Mouse (Mus musculus) erythroblast, embryonic 14.5 days (primary cell): ENCODE results near the gene Tomm22. TPM values are rescaled to one million over a fixed set of nuclear protein-coding genes. Genes with fewer than 3 reads are reported as not detected.
"Not testable (repeated sequence)": the region's sequence is repeated elsewhere in the genome, so short reads cannot be mapped to it uniquely, and the experiment has no call there.

Source experiments
- H3K27me3 ChIP-seq: 2 replicates; pipeline ENCODE4 v1.6.1; 2012; ENCODE audit warnings: inconsistent platforms; ENCODE audit not compliant: control insufficient read depth
- H3K36me3 ChIP-seq: 2 replicates; pipeline ENCODE4 v1.6.1; 2012; ENCODE audit warnings: mild to moderate bottlenecking, inconsistent platforms; ENCODE audit not compliant: control insufficient read depth
- H3K4me1 ChIP-seq: 2 replicates; pipeline ENCODE4 v1.6.1; 2012; ENCODE audit warnings: inconsistent platforms; ENCODE audit not compliant: control insufficient read depth
- H3K4me3 ChIP-seq: replicated peaks from 2 replicates; pipeline ENCODE3; 2012; ENCODE audit warnings: moderate library complexity, mild to moderate bottlenecking, inconsistent platforms
- H3K9me3 ChIP-seq: 2 replicates; pipeline ENCODE4 v1.6.1; 2012; ENCODE audit warnings: low read length, inconsistent platforms, mixed read lengths; ENCODE audit not compliant: control insufficient read depth
- GATA1 ChIP-seq: IDR thresholded peaks from 2 replicates; pipeline ENCODE4 v1.6.1; 2012; ENCODE audit warnings: low read length, inconsistent platforms, mixed read lengths
- TAL1 ChIP-seq: IDR thresholded peaks from 3 replicates; pipeline ENCODE4 v1.6.1; 2012; ENCODE audit warnings: low read length, inconsistent platforms, mixed read lengths
- polyA plus RNA-seq: library from polyadenylated mRNA; stranded (reverse); fragments of >175 nt; gene quantifications from 2 replicates; pipeline ENCODE4 v1.2.3, GENCODE M21; 2012

Gene Tomm22
- polyA plus RNA-seq, 1 experiment, result 13.5 TPM

DNA sequence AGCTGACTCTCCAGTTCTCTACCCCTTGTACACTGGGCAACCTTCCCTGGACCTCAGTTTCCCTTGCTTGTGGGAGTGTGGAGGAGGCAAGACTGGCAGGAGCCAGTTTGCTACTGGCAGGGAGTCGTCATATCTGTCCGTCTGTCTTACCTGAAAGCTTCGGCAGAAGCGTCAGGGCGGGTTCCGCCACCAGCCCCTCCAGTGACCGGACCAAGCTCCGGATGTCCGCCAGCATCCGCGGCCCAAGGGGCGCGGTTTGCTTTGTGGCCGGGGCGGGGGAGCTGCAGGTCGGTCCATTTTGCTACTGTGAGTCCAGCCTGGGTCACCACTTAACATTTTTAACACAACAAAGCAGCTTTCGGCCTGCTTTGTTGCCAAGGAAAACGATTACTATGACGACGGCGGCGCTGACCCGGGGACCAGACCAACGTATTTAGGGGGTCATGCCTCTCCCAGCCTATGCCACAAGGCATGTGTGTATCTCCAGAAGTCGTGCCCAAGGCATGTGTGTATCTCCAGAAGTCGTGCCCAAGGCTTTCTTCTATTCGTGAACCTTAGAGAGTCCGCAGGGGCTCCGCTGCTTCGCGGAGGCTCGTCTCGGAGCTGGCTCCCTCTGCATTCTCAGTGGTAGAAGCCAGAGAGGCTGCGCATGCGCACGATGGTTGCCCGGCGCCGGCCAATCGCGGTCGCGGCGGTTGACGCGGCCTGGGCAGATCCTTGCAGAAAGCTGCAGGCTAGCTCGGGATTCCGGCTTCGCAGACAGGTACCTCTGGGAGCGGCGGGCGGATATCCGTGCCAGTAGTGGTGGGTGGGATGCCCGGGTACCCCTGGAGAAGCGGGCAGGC lies 11.9 kb upstream of the Tomm22 start, which contains the start of the genes Fam227a and Cby1:
Gene Fam227a (minus strand): TSS at position 426 of the 845 bp plus-strand sequence.
Gene Cby1 (plus strand): TSS at position 669 of the 845 bp plus-strand sequence.
- Histone ChIP-seq H3K9me3 (peaks cover 4% of the 10 kb centered on the region), H3K4me1 (peaks cover 30% of the 10 kb centered on the region), H3K4me3 (peak within 1 kb of the TSS; percentile 83), H3K27me3 (no peaks in the 10 kb centered on the region), H3K36me3 (peaks cover 17% of the 10 kb centered on the region)
- TF ChIP-seq TAL1, result no peak
- no peak for TF ChIP-seq GATA1

GRCm38 (mm10) chr15:79661852-79662251 lies 8.8 kb upstream of the Tomm22 start:
- H3K36me3 ChIP-seq, result peaks cover 33% of the 10 kb centered on the region
- no peaks in the 10 kb centered on the region for H3K27me3 ChIP-seq
- no peak overlapping the region for H3K4me3 ChIP-seq
- TF ChIP-seq GATA1 (no peak), TAL1 (no peak)
- peaks cover 4% of the 10 kb centered on the region for H3K9me3 ChIP-seq
- peaks cover 30% of the 10 kb centered on the region for H3K4me1 ChIP-seq

GRCm38 (mm10) chr15:79664666-79665065 lies 6.0 kb upstream of the Tomm22 start:
- no peaks in the 10 kb centered on the region for H3K27me3 ChIP-seq
- peaks cover 42% of the 10 kb centered on the region for H3K36me3 ChIP-seq
- no peak overlapping the region for H3K4me3 ChIP-seq
- H3K4me1 ChIP-seq, result peaks cover 11% of the 10 kb centered on the region
- TF ChIP-seq TAL1 (no peak), GATA1 (no peak)
- H3K9me3 ChIP-seq, result peaks cover 4% of the 10 kb centered on the region

GRCm38 (mm10) chr15:79669195-79669594 lies 1.5 kb upstream of the Tomm22 start:
- H3K36me3 ChIP-seq, result peaks cover 50% of the 10 kb centered on the region
- no peak overlapping the region for H3K4me3 ChIP-seq

GRCm38 (mm10) chr15:79670972-79671299 lies 275 bp downstream of the Tomm22 start:
- no peaks in the 10 kb centered on the region for H3K9me3 ChIP-seq
- H3K4me3 ChIP-seq, result peak overlapping the region; percentile 89
- H3K4me1 ChIP-seq, result peaks cover 25% of the 10 kb centered on the region
- no peaks in the 10 kb centered on the region for H3K27me3 ChIP-seq
- H3K36me3 ChIP-seq, result peaks cover 60% of the 10 kb centered on the region
- TF ChIP-seq GATA1 (no peak), TAL1 (no peak)

More at GRCm38 (mm10) chr15:79669195-79669594, 1.5 kb upstream of the Tomm22 start:
- no peaks in the 10 kb centered on the region for H3K9me3 ChIP-seq
- H3K27me3 ChIP-seq, result no peaks in the 10 kb centered on the region
- peaks cover 22% of the 10 kb centered on the region for H3K4me1 ChIP-seq
- no peak for TF ChIP-seq GATA1
- TF ChIP-seq TAL1, result no peak

- Histone ChIP-seq H3K4me3 (peak overlapping the region; percentile 89), H3K36me3 (peaks cover 61% of the 10 kb centered on the region), H3K4me1 (peaks cover 25% of the 10 kb centered on the region)
- not testable (repeated sequence) for H3K9me3 ChIP-seq, H3K27me3 ChIP-seq
These were observed 1.2 kb downstream of the Tomm22 start for GRCm38 (mm10) chr15:79671828-79672348.

DNA sequence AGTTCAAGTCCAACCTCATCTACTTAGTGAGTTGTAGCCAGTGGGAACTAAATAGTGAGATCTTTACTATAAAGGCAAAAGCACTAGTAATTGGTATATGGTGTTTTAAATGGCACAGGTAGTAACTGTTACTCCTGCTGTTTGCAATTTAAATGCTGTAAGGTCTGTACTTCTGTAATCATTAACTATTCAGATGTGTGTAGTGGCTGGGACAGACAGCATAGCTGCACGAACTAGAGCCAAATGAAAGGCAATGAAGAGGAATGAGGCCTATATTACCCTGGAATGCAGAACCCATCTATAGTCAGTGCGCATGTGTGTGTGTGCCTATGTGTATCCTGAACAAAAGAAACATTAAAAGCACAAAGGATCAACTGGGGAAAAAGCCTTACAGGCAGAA lies 7.3 kb downstream of the Tomm22 start:
- TF ChIP-seq GATA1, result no peak
- no peak for TF ChIP-seq TAL1
- peaks cover 93% of the 10 kb centered on the region for H3K36me3 ChIP-seq

GRCm38 (mm10) chr15:79681973-79682372 lies 11.3 kb downstream of the Tomm22 start:
- H3K9me3 ChIP-seq, result no peaks in the 10 kb centered on the region
- H3K27me3 ChIP-seq, result no peaks in the 10 kb centered on the region
- peaks cover 72% of the 10 kb centered on the region for H3K4me1 ChIP-seq
- TF ChIP-seq GATA1, result no peak
- no peak for TF ChIP-seq TAL1
- peaks cover 79% of the 10 kb centered on the region for H3K36me3 ChIP-seq
- H3K4me3 ChIP-seq, result peak overlapping the region; percentile 30

More for the DNA sequence above, 7.3 kb downstream of the Tomm22 start:
- peaks cover 39% of the 10 kb centered on the region for H3K4me1 ChIP-seq
- H3K27me3 ChIP-seq, result no peaks in the 10 kb centered on the region
- H3K4me3 ChIP-seq, result no peak overlapping the region
- no peaks in the 10 kb centered on the region for H3K9me3 ChIP-seq

- Histone ChIP-seq H3K27me3 (no peaks in the 10 kb centered on the region), H3K36me3 (peaks cover 68% of the 10 kb centered on the region), H3K4me3 (peak overlapping the region; percentile 89), H3K4me1 (peaks cover 74% of the 10 kb centered on the region), H3K9me3 (no peaks in the 10 kb centered on the region)
- TF ChIP-seq TAL1 (no peak), GATA1 (no peak)
These were observed 12.5 kb downstream of the Tomm22 start for GRCm38 (mm10) chr15:79683146-79683545.
